Mouse (Mus musculus) left cerebral cortex, adult 8-10 months (tissue): ENCODE measurements around the gene Polr2c. TPM values are rescaled to one million over a fixed set of nuclear protein-coding genes. Genes with fewer than 3 reads are reported as not detected.
"Not testable (repeated sequence)": the region's sequence is repeated elsewhere in the genome, so short reads cannot be mapped to it uniquely, and the experiment has no call there.

Experiments
- DNase-seq, 2 experiments: peaks; one replicate each; pipeline ENCODE4 v3.0.0; 2022; ENCODE audit warnings: low spot score in 2 of 2
- total RNA-seq, 4 experiments: library from RNA; stranded (reverse); gene quantifications; 2 replicates each; pipeline ENCODE4 v1.2.4; 2022

Gene Polr2c
- total RNA-seq: 10 to 100 TPM; 64.6 to 75.4 (median 67.0) TPM

GRCm38 (mm10) chr8:94857346-94858173 lies at the start of gene Polr2c:
Gene Polr2c, plus strand, starts transcription at chr8:94857450.
- DNase-seq: peak; percentile 77 to 84

- no peak for DNase-seq
Observed at GRCm38 (mm10) chr8:94807506-94807905, 49.7 kb upstream of the Polr2c start.

GRCm38 (mm10) chr8:94808372-94808771 lies 48.9 kb upstream of the Polr2c start:
- DNase-seq: no peak

- DNase-seq: no peak
Observed at GRCm38 (mm10) chr8:94810153-94810552, 47.1 kb upstream of the Polr2c start, which contains the start of gene Ccl17. Gene Ccl17, plus strand, starts transcription at chr8:94810453.

GRCm38 (mm10) chr8:94810855-94811254 lies 46.4 kb upstream of the Polr2c start:
- no peak for DNase-seq

GRCm38 (mm10) chr8:94811654-94812053 lies 45.6 kb upstream of the Polr2c start:
- no peak for DNase-seq

- DNase-seq: peak; percentile 77 to 92
Observed at GRCm38 (mm10) chr8:94812645-94813098, 44.6 kb upstream of the Polr2c start.

- no peak for DNase-seq
Observed at GRCm38 (mm10) chr8:94814556-94814955, 42.7 kb upstream of the Polr2c start.

- DNase-seq: no peak
Observed at GRCm38 (mm10) chr8:94817933-94818332, 39.3 kb upstream of the Polr2c start.

- no peak for DNase-seq
Observed at GRCm38 (mm10) chr8:94819671-94820179, 37.5 kb upstream of the Polr2c start.

GRCm38 (mm10) chr8:94820553-94820952 lies 36.7 kb upstream of the Polr2c start:
- no peak for DNase-seq

GRCm38 (mm10) chr8:94821381-94821780 lies 35.9 kb upstream of the Polr2c start:
- no peak for DNase-seq

- DNase-seq: no peak
Observed at GRCm38 (mm10) chr8:94822637-94823560, 34.4 kb upstream of the Polr2c start.

GRCm38 (mm10) chr8:94825170-94825569 lies 32.1 kb upstream of the Polr2c start:
- no peak for DNase-seq

GRCm38 (mm10) chr8:94826210-94826609 lies 31.0 kb upstream of the Polr2c start:
- DNase-seq: no peak

GRCm38 (mm10) chr8:94828284-94828683 lies 29.0 kb upstream of the Polr2c start:
- no peak for DNase-seq

- DNase-seq: not testable (repeated sequence)
Observed at GRCm38 (mm10) chr8:94833901-94834405, 23.3 kb upstream of the Polr2c start.

- not testable (repeated sequence) for DNase-seq
Observed at GRCm38 (mm10) chr8:94835751-94836150, 21.5 kb upstream of the Polr2c start.

- no peak for DNase-seq
Observed at GRCm38 (mm10) chr8:94836456-94837240, 20.6 kb upstream of the Polr2c start.
